Mouse (Mus musculus) adrenal gland, adult 18-20 months (tissue): ENCODE measurements around the gene Tex19.2. TPM values are rescaled to one million over a fixed set of nuclear protein-coding genes. Genes with fewer than 3 reads are reported as not detected.

Experiments
- total RNA-seq, 2 experiments: library from RNA; stranded (reverse); gene quantifications; 1 replicate in 1 of 2; 2 replicates in 1 of 2; pipeline ENCODE4 v1.2.3; 2021

Tex19.2 gene
- total RNA-seq, 2 experiments from 2014 or later = not detected

Other genes starting within 250 kb of the Tex19.2 start
- gene Ccdc57, start 185.8 kb downstream of the Tex19.2 start, total RNA-seq = 10 to 100 TPM; 12.8 to 21.3 TPM
- gene Slc16a3, start 170.2 kb downstream of the Tex19.2 start, total RNA-seq = 1 to 10 TPM; 1.3 to 4.4 TPM
- gene Csnk1d, start 127.3 kb downstream of the Tex19.2 start, total RNA-seq = 100 to 1,000 TPM; 108 to 127 TPM
- gene Cd7, start 79.3 kb downstream of the Tex19.2 start, total RNA-seq = 1 to 10 TPM in 1 of 2 experiments, under 1 TPM in 1; 0.43 to 1.3 TPM
- gene Sectm1b, start 55.1 kb downstream of the Tex19.2 start, total RNA-seq = under 1 TPM in 1 of 2 experiments, not detected in 1; 0.27 TPM
- gene Sectm1a, start 37.5 kb downstream of the Tex19.2 start, total RNA-seq = under 1 TPM in 1 of 2 experiments, not detected in 1; 0.30 TPM
- not detected for gene Tex19.1, start 27.5 kb upstream of the Tex19.2 start, total RNA-seq
- gene Uts2r, start 41.6 kb upstream of the Tex19.2 start, total RNA-seq = not detected
- 10 to 100 TPM in 1 of 2 experiments, 1 to 10 TPM in 1; 9.0 to 10.1 TPM for gene Hexdc, start 85.8 kb upstream of the Tex19.2 start, total RNA-seq
- 10 to 100 TPM; 24.1 to 27.0 TPM for gene Ogfod3, start 86.0 kb upstream of the Tex19.2 start, total RNA-seq
- gene Cybc1, start 110.6 kb upstream of the Tex19.2 start, total RNA-seq = 10 to 100 TPM; 21.7 to 25.2 TPM
- 10 to 100 TPM; 14.4 to 15.2 TPM for gene Narf, start 118.6 kb upstream of the Tex19.2 start, total RNA-seq
- gene Foxk2, start 141.3 kb upstream of the Tex19.2 start, total RNA-seq = 10 to 100 TPM; 41.6 to 45.5 TPM
- 10 to 100 TPM; 58.3 to 60.6 TPM for gene Wdr45b, start 235.8 kb upstream of the Tex19.2 start, total RNA-seq